Mouse (Mus musculus): ENCODE results near the gene Pabpc4.

DNA sequence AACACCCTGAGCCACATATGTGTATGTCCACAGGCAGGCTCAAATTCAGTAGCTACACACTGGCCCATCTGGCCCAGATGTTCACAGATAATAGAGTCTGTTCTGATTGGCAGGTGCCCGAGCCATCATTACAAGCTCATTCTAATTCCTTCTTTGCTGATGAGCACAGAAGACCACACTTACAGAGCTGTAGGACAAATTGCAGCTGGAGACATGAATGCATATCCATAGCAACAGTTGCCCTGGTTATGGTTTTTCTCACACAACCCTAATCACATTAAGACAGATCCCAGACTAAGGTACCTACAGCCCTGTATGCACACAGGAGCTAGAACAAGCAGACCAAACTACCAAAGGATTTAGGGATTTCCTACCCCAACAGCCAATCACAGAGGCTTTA is 46.8 kb upstream of the Pabpc4 start:
- TF ChIP-seq POLR2A (IDR thresholded peaks at IDR 0.05; ENCODE audit: insufficient read length, low read depth) (no peak), TCF12 (IDR thresholded peaks at IDR 0.05; ENCODE audit: insufficient read depth, poor library complexity, severe bottlenecking) (no peak), MAX (IDR thresholded peaks at IDR 0.05; ENCODE audit: low read depth) (no peak), POLR2AphosphoS2 (IDR thresholded peaks at IDR 0.05; ENCODE audit: insufficient read length, low read depth) (no peak), REST (IDR thresholded peaks at IDR 0.05; ENCODE audit: insufficient read depth, insufficient read length) (no peak), USF1 (IDR thresholded peaks at IDR 0.05; ENCODE audit: low read depth) (no peak), CEBPB (IDR thresholded peaks at IDR 0.05; ENCODE audit: insufficient read depth, poor library complexity, severe bottlenecking) (no peak), TCF3 (IDR thresholded peaks at IDR 0.05; ENCODE audit: insufficient read length, low read depth) (no peak)

All from myocyte (in vitro differentiated cells).